Mouse (Mus musculus): ENCODE measurements around the gene Casp6. TPM values are rescaled to one million over a fixed set of nuclear protein-coding genes. Genes with fewer than 3 reads are reported as not detected.

Casp6 gene
- polyA plus RNA-seq (2012; ENCODE audit: low replicate concordance) = 13.0 and 15.3 TPM in 2 replicates

DNA sequence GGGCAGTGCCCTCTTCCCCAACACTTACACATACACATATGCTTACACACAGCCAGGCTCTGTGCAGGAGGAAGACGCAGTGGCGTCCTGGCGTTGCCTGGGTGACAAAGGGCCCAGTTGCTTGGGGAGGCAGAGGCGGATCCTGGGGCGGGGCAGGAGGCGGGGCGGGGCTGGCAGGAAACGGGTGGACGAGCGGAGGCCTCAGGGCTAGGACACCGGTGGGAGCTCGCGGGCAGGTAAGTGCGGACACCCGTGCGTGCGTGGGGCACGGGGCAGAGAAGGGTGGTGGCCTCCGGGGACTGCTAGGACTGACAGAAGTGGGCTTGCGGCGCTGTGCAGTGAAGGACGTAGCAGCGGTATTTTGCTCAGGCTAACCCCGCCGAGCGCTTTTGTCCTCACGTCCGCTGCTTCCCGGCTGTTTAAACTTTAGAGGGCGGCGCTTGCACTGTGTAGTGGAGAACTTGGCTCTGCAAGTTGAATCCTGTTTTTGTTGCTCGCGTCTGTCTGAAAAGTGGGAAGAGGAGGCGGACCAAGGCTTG, at the start of gene Casp6:
Casp6 (plus strand) TSS at position 155 of the 539 bp plus-strand sequence.

DNA sequence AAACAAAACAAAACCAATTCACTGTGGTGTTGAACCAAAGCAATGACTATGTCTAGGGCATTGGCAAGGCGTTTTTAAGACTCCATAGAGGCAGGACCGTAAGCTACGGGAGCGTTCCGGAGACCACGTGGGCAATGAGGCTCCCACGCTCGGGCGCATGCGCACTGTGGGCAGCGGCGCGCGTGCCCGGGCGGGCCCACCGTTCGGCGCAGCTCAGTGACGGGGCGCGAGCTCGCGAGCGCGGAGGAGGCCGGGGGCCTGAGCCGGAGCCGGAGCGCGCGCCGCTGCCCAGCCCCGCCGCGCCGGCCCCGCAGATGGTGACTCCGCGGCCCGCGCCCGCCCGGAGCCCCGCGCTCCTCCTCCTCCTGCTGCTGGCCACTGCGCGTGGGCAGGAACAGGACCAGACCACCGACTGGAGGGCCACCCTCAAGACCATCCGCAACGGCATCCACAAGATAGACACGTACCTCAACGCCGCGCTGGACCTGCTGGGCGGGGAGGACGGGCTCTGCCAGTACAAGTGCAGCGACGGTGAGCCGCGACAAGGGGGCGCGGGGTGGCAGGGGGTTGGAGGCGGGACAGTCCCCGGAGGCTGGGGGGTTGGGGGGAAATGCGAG, 22.7 kb upstream of the Casp6 start, which contains the start of gene Pla2g12a:
Pla2g12a (plus strand) TSS at position 202 of the 617 bp plus-strand sequence.

Other genes starting within 250 kb of the Casp6 start
- 1.1 TPM in 2 replicates for gene Egf, start 146.1 kb upstream of the Casp6 start, polyA plus RNA-seq (2012; ENCODE audit: low replicate concordance)
- gene Lrit3, start 97.4 kb upstream of the Casp6 start, polyA plus RNA-seq (2012; ENCODE audit: low replicate concordance) = not detected in 2 replicates
- not detected in 2 replicates for gene Rrh, start 78.8 kb upstream of the Casp6 start, polyA plus RNA-seq (2012; ENCODE audit: low replicate concordance)
- gene Gar1, start 70.0 kb upstream of the Casp6 start, polyA plus RNA-seq (2012; ENCODE audit: low replicate concordance) = 30.4 and 47.2 TPM in 2 replicates
- not detected in 2 replicates for gene Cfi, start 65.5 kb upstream of the Casp6 start, polyA plus RNA-seq (2012; ENCODE audit: low replicate concordance)
- gene Pla2g12a, start 22.8 kb upstream of the Casp6 start, polyA plus RNA-seq (2012; ENCODE audit: low replicate concordance) = 27.4 and 31.3 TPM in 2 replicates
- 17.2 and 33.5 TPM in 2 replicates for gene Mcub, start 68.8 kb downstream of the Casp6 start, polyA plus RNA-seq (2012; ENCODE audit: low replicate concordance)
- 63.2 and 105 TPM in 2 replicates for gene Sec24b, start 160.1 kb downstream of the Casp6 start, polyA plus RNA-seq (2012; ENCODE audit: low replicate concordance)
- 0.03 TPM in 1 of 2 replicates, not detected in the other for gene Col25a1, start 230.1 kb downstream of the Casp6 start, polyA plus RNA-seq (2012; ENCODE audit: low replicate concordance)